Mouse (Mus musculus): ENCODE data around the gene Samsn1.

DNA sequence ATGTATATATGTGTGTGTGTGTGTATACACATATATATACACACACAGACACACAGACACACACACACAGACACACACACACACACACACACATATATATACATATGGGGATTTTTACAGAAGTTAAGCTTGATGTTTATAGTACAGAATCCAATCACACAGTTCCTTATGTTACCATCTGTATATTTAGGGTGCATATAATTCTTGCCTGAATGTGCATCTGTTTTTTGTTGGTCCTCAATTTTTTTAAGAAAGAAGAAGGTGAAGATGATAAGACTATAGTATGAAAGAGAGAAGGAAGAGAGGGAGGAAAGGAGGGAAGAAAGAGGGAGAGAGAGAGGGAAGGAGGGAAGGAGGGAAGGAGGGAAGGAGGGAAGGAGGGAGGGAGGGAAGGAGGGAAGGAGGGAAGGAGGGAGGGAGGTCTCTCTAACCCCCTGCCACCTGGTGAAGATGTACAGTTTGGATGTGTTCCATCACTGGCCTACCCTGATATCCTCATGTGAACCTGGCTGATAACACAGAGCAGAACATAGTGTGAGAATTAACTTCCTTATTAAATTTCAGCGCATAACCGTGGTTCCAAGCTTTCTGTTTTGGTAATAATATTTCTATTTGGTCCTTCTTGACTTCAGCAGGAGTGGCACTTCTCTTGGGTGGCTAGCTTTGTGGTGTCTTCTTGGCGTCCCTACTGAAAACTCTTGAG, 19.1 kb downstream of the Samsn1 start:
- TF ChIP-seq CTCF (IDR thresholded peaks at IDR 0.05; ENCODE audit: low read depth) (no peak), EP300 (optimal IDR thresholded peaks at IDR 0.05) (no peak)
